Mouse (Mus musculus) CH12.LX (cell line): ENCODE measurements around the gene Ears2. TPM values are rescaled to one million over a fixed set of nuclear protein-coding genes. Genes with fewer than 3 reads are reported as not detected.
"Not testable (repeated sequence)": the region's sequence is repeated elsewhere in the genome, so short reads cannot be mapped to it uniquely, and the experiment has no call there.

Experiments
- DNase-seq: peaks from one replicate; pipeline ENCODE4 v3.0.0-alpha.2; 2013; ENCODE audit errors: extremely low read depth
- H3K27ac ChIP-seq: 2 replicates; pipeline ENCODE4 v1.5.1; 2012; ENCODE audit warnings: low read depth, mild to moderate bottlenecking, control low read depth, moderate library complexity; ENCODE audit not compliant: insufficient read depth
- H3K27me3 ChIP-seq: replicated peaks from 2 replicates; pipeline ENCODE3; 2012; ENCODE audit warnings: inconsistent platforms
- H3K36me3 ChIP-seq, 2 experiments: replicated peaks in 1 of 2; 2 replicates each; pipeline versions ENCODE3 to v1.6.1; 2012; ENCODE audit warnings: inconsistent platforms in 1 of 2, low read length in 1 of 2, mild to moderate bottlenecking in 1 of 2, mixed read lengths in 1 of 2, moderate library complexity in 1 of 2; ENCODE audit not compliant: control insufficient read depth in 1 of 2, insufficient read depth in 1 of 2
- H3K4me1 ChIP-seq, 2 experiments: 2 replicates each; pipeline ENCODE4 v1.6.1; 2012; ENCODE audit warnings: inconsistent platforms in 1 of 2, moderate library complexity in 1 of 2; ENCODE audit not compliant: insufficient read depth in 2 of 2, control insufficient read depth in 1 of 2
- H3K4me2 ChIP-seq: 2 replicates; pipeline ENCODE4 v1.6.1; 2012; ENCODE audit warnings: low read depth, mild to moderate bottlenecking, control low read depth; ENCODE audit not compliant: poor library complexity, insufficient read depth, severe bottlenecking
- H3K4me3 ChIP-seq, 3 experiments: fragments of 150-350 bp in 1 of 3; sonication (generic) in 1 of 3; replicated peaks in 1 of 3; 2 replicates each; pipeline versions ENCODE3 to v1.5.1; 2011 to 2012; ENCODE audit warnings: low read depth in 2 of 3, low read length in 2 of 3, mild to moderate bottlenecking in 2 of 3, moderate library complexity in 2 of 3, control low read depth in 1 of 3, improper control_type of control experiment in 1 of 3, inconsistent platforms in 1 of 3, mixed read lengths in 1 of 3; ENCODE audit not compliant: poor library complexity in 1 of 3
- H3K79me2 ChIP-seq: replicated peaks from 2 replicates; pipeline ENCODE4 v1.6.1; 2012; ENCODE audit warnings: mild to moderate bottlenecking, moderate library complexity; ENCODE audit not compliant: control insufficient read depth, poor library complexity, insufficient read depth, severe bottlenecking; ENCODE audit errors: extremely low read depth
- H3K9ac ChIP-seq: 2 replicates; pipeline ENCODE4 v1.6.1; 2012; ENCODE audit warnings: low read depth, mild to moderate bottlenecking, control low read depth, moderate library complexity; ENCODE audit not compliant: insufficient read depth
- H3K9me3 ChIP-seq: replicated peaks from 2 replicates; pipeline ENCODE3; 2012; ENCODE audit warnings: low read length, inconsistent platforms, mixed read lengths
- BHLHE40 ChIP-seq: IDR thresholded peaks from 2 replicates; pipeline ENCODE4 v1.6.1; 2011; ENCODE audit warnings: mild to moderate bottlenecking, low read depth, low read length, improper control_type of control experiment
- CHD2 ChIP-seq: IDR thresholded peaks from 2 replicates; pipeline ENCODE4 v1.6.1; 2011; ENCODE audit warnings: low read length, improper control_type of control experiment
- CTCF ChIP-seq, 2 experiments: IDR thresholded peaks in 1 of 2; conservative IDR thresholded peaks in 1 of 2; 2 replicates each; pipeline ENCODE4 v1.5.1; 2011 to 2012; ENCODE audit warnings: low read depth in 2 of 2, low read length in 2 of 2, improper control_type of control experiment in 1 of 2, inconsistent platforms in 1 of 2, mild to moderate bottlenecking in 1 of 2, moderate library complexity in 1 of 2
- E2F4 ChIP-seq: IDR thresholded peaks from 2 replicates; pipeline ENCODE4 v1.6.1; 2011; ENCODE audit warnings: low read depth, low read length, improper control_type of control experiment; ENCODE audit not compliant: insufficient replicate concordance
- ELF1 ChIP-seq: IDR thresholded peaks from 2 replicates; pipeline ENCODE4 v1.6.1; 2014; ENCODE audit warnings: low read depth, mild to moderate bottlenecking, inconsistent platforms, low read length, improper control_type of control experiment
- EP300 ChIP-seq: IDR thresholded peaks from 2 replicates; pipeline ENCODE4 v1.6.1; 2011; ENCODE audit warnings: low read length, improper control_type of control experiment
- ETS1 ChIP-seq: conservative IDR thresholded peaks from 2 replicates; pipeline ENCODE4 v1.6.1; 2012; ENCODE audit warnings: low read depth, mild to moderate bottlenecking, inconsistent platforms, low read length, improper control_type of control experiment, moderate library complexity
- HCFC1 ChIP-seq: IDR thresholded peaks from 2 replicates; pipeline ENCODE4 v1.6.1; 2012; ENCODE audit warnings: low read depth, mild to moderate bottlenecking, inconsistent platforms, low read length, improper control_type of control experiment
- JUN ChIP-seq: IDR thresholded peaks from 2 replicates; pipeline ENCODE4 v1.6.1; 2011; ENCODE audit warnings: low read depth, mild to moderate bottlenecking, low read length, improper control_type of control experiment, moderate library complexity; ENCODE audit not compliant: insufficient read depth
- JUND ChIP-seq: conservative IDR thresholded peaks from 2 replicates; pipeline ENCODE4 v1.6.1; 2011; ENCODE audit warnings: low read depth, low read length, improper control_type of control experiment
- KAT2A ChIP-seq: IDR thresholded peaks from 2 replicates; pipeline ENCODE4 v1.6.1; 2012; ENCODE audit warnings: low read length, improper control_type of control experiment, inconsistent platforms; ENCODE audit not compliant: insufficient replicate concordance
- MAFK ChIP-seq: IDR thresholded peaks from 2 replicates; pipeline ENCODE4 v1.6.1; 2011; ENCODE audit warnings: low read length, improper control_type of control experiment; ENCODE audit not compliant: insufficient replicate concordance
- MAX ChIP-seq: IDR thresholded peaks from 2 replicates; pipeline ENCODE4 v1.6.1; 2011; ENCODE audit warnings: low read length, improper control_type of control experiment
- MEF2A ChIP-seq: IDR thresholded peaks from 2 replicates; pipeline ENCODE4 v1.6.1; 2014; ENCODE audit warnings: low read depth, mild to moderate bottlenecking, inconsistent platforms, low read length, improper control_type of control experiment, borderline replicate concordance
- MXI1 ChIP-seq: IDR thresholded peaks from 2 replicates; pipeline ENCODE4 v1.6.1; 2011; ENCODE audit warnings: mild to moderate bottlenecking, low read depth, low read length, improper control_type of control experiment
- NELFE ChIP-seq: IDR thresholded peaks from 2 replicates; pipeline ENCODE4 v1.6.1; 2011; ENCODE audit warnings: low read depth, low read length, improper control_type of control experiment
- PAX5 ChIP-seq: IDR thresholded peaks from 2 replicates; pipeline ENCODE4 v1.6.1; 2012; ENCODE audit warnings: low read length, inconsistent platforms, mixed read lengths
- RAD21 ChIP-seq: IDR thresholded peaks from 2 replicates; pipeline ENCODE4 v1.6.1; 2011; ENCODE audit warnings: low read depth, mild to moderate bottlenecking, low read length, improper control_type of control experiment, moderate library complexity
- TBP ChIP-seq: conservative IDR thresholded peaks from 2 replicates; pipeline ENCODE4 v1.6.1; 2011; ENCODE audit warnings: low read depth, low read length, improper control_type of control experiment
- TCF12 ChIP-seq: IDR thresholded peaks from 2 replicates; pipeline ENCODE4 v1.6.1; 2014; ENCODE audit warnings: low read depth, mild to moderate bottlenecking, inconsistent platforms, low read length, improper control_type of control experiment
- UBTF ChIP-seq: IDR thresholded peaks from 2 replicates; pipeline ENCODE4 v1.6.1; 2012; ENCODE audit warnings: low read depth, mild to moderate bottlenecking, inconsistent platforms, low read length, improper control_type of control experiment, moderate library complexity
- USF1 ChIP-seq: IDR thresholded peaks from 2 replicates; pipeline ENCODE4 v1.6.1; 2014; ENCODE audit warnings: low read depth, mild to moderate bottlenecking, inconsistent platforms, low read length, improper control_type of control experiment
- USF2 ChIP-seq: conservative IDR thresholded peaks from 2 replicates; pipeline ENCODE4 v1.6.1; 2011; ENCODE audit warnings: low read depth, low read length, improper control_type of control experiment
- ZC3H11A ChIP-seq: IDR thresholded peaks from 2 replicates; pipeline ENCODE4 v1.6.1; 2012; ENCODE audit warnings: low read depth, mild to moderate bottlenecking, inconsistent platforms, low read length, improper control_type of control experiment
- ZMIZ1 ChIP-seq: IDR thresholded peaks from 2 replicates; pipeline ENCODE4 v1.6.1; 2012; ENCODE audit warnings: low read depth, mild to moderate bottlenecking, inconsistent platforms, low read length, improper control_type of control experiment
- ZNF384 ChIP-seq: IDR thresholded peaks from 2 replicates; pipeline ENCODE4 v1.6.1; 2012; ENCODE audit warnings: low read depth, low read length, improper control_type of control experiment, inconsistent platforms
- dilution Hi-C: fragments of 300-500 bp; cut with MboI; formaldehyde crosslinking; loops from 2 replicates; pipeline ENCODE4 v1.14.3; 2020; ENCODE audit warnings: low sequenced_read_pairs; ENCODE audit not compliant: extremely low pct_unique_long_range_greater_than_20kb, extremely low pct_ligation_motif_present
- in situ Hi-C: fragments of 300-500 bp; cut with MboI; formaldehyde crosslinking; loops from 3 replicates; pipeline ENCODE4 v1.14.3; 2019; ENCODE audit warnings: low sequenced_read_pairs, low pct_ligation_motif_present, low pct_unique_long_range_greater_than_20kb, mixed read lengths
- polyA plus RNA-seq: library from polyadenylated mRNA; unstranded; fragments of >175 nt; gene quantifications from 2 replicates; pipeline ENCODE4 v1.2.1, GENCODE M21; 2012; ENCODE audit warnings: low read depth; ENCODE audit not compliant: insufficient read length
- total RNA-seq, 2 experiments: library from RNA; depleted of rRNA; stranded (reverse); fragments of 300-350 nt in 1 of 2; fragments of >200 nt in 1 of 2; gene quantifications; 2 replicates each; pipeline ENCODE4 v1.2.3; 2012 to 2014

Gene Ears2
- total and polyA plus RNA-seq, 3 experiments = 11.7 to 14.3 (median 13.2) TPM

GRCm38 (mm10) chr7:122101747-122102244, 34.7 kb upstream of the Ears2 start, which contains the start of gene Ndufab1 (continued):
- peak in 1 of 2 experiments; percentile 88; a peak in 2 of 4 replicates for TF ChIP-seq CTCF (conservative IDR thresholded peaks at IDR 0.05 in 1 of 2, IDR thresholded peaks at IDR 0.05 in 1 of 2; ENCODE audit: low read depth in 2 of 2, low read length in 2 of 2)
- peak; percentile 53; the same call in 1 of the 2 replicates for TF ChIP-seq MEF2A
- TF ChIP-seq ZNF384 = no peak
- no peak for TF ChIP-seq MAFK
- TF ChIP-seq PAX5 = no peak
- TF ChIP-seq UBTF = 0 out of 2 replicates have a peak, but pooled peaks have one; percentile 45
- TF ChIP-seq ELF1 = peak; percentile 68; the same call in 1 of the 2 replicates
- no peak for TF ChIP-seq E2F4
- no peak; the same call in 1 of the 2 replicates for TF ChIP-seq MAX
- TF ChIP-seq ZMIZ1 = peak; percentile 67; the same call in 1 of the 2 replicates
- TF ChIP-seq MXI1 = peak; percentile 52; the same call in 1 of the 2 replicates
- TF ChIP-seq, all 38 proteins: peak for 19

GRCm38 (mm10) chr7:122101014-122101746, 34.1 kb upstream of the Ears2 start:
- DNase-seq = not testable (repeated sequence)

GRCm38 (mm10) chr7:122099222-122099621, 32.2 kb upstream of the Ears2 start:
- H3K4me1 ChIP-seq = peaks cover 2 to 20% of the 10 kb centered on the region in 2 experiments; a peak in 3 of 4 replicates
- peak; percentile 74 for DNase-seq
- H3K9me3 ChIP-seq = no peaks in the 10 kb centered on the region
- H3K36me3 ChIP-seq = peaks cover 42 to 52% of the 10 kb centered on the region in 2 experiments
- H3K9ac ChIP-seq = no peak overlapping the region
- dilution Hi-C loops (no loop called here), in situ Hi-C loops (loop anchor here (5.0 kb wide), 1 partner anchor 53 kb away; no protein-coding TSS in a partner anchor)
- H3K79me2 ChIP-seq = peaks cover 55% of the 10 kb centered on the region
- H3K4me3 ChIP-seq = no peak overlapping the region
- H3K4me2 ChIP-seq = peak overlapping the region; percentile 63; the same call in 1 of the 2 replicates
- H3K27me3 ChIP-seq = no peaks in the 10 kb centered on the region
- H3K27ac ChIP-seq = no peak overlapping the region
- TF ChIP-seq ELF1 (no peak), USF1 (no peak), JUN (no peak), ETS1 (no peak), ZNF384 (no peak), HCFC1 (0 out of 2 replicates have a peak, but pooled peaks have one; percentile 32), KAT2A (no peak), EP300 (no peak), CTCF (conservative IDR thresholded peaks at IDR 0.05 in 1 of 2, IDR thresholded peaks at IDR 0.05 in 1 of 2; ENCODE audit: low read depth in 2 of 2, low read length in 2 of 2) (peak; percentile 88 to 98), BHLHE40 (no peak), ZC3H11A (no peak), JUND (peak; percentile 46; the same call in 1 of the 2 replicates), NELFE (no peak), UBTF (no peak), RAD21 (peak; percentile 75), ZMIZ1 (no peak), TCF12 (0 out of 2 replicates have a peak, but pooled peaks have one; percentile 38), USF2 (no peak)

More at GRCm38 (mm10) chr7:122101014-122101746, 34.1 kb upstream of the Ears2 start:
- H3K9me3 ChIP-seq, dilution Hi-C loops, H3K27me3 ChIP-seq, in situ Hi-C loops: not testable (repeated sequence)
- TF ChIP-seq CHD2 (peak; percentile 23), TBP (0 out of 2 replicates have a peak, but pooled peaks have one; percentile 9), BHLHE40 (0 out of 2 replicates have a peak, but pooled peaks have one; percentile 5), ZNF384 (peak; percentile 60; the same call in 1 of the 2 replicates)
- Histone ChIP-seq H3K9ac (peak overlapping the region; percentile 67), H3K4me3 (peak overlapping the region; percentile 74 to 84 (median 77)), H3K36me3 (peaks cover 24 to 35% of the 10 kb centered on the region in 2 experiments), H3K4me1 (peaks cover 2 to 17% of the 10 kb centered on the region in 2 experiments; a peak in 3 of 4 replicates), H3K4me2 (peak overlapping the region; percentile 97), H3K27ac (peak overlapping the region; percentile 33; the same call in 1 of the 2 replicates), H3K79me2 (peaks cover 46% of the 10 kb centered on the region)
